Mouse (Mus musculus): ENCODE data around the gene Cdc42se2. TPM values are rescaled to one million over a fixed set of nuclear protein-coding genes. Genes with fewer than 3 reads are reported as not detected.
A peak's percentile ranks its signal among the peaks of the same experiment; 100 is the strongest.

Cdc42se2 gene
- polyA plus RNA-seq, 1 experiment from 2014 or later = 72.1 TPM

DNA sequence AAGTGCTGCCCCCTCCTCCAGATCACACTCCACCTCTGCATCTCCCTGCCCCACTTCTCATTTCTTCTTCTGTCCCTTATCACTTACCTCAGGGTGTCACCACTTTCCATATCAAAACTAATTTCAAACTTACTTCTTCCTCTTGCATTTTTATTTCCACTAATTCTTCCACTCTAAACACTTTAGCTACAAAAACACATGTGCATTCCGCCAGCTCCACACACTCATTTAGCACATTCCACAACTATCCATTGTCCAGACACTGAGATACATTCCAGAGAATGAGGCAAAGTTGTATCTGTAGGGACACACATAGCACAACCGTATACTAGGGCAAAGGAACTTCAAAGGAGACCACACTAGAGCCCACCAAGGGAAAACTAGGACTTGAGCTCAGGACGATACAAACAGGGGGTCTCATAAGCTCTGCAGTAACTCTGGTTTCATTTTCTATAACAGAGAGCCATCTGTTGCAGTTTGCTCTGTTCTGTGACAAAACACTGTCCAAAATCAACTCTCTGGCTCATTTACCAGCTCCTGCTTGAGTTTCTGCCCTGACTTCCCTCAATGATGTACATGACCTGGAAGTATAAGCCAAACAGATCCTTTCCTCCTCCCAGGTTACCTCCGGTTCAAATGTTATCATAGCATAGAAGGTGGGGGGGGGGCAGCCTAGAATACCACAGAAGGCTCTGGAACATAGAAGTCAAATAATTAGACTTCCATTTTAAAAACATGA lies 11.7 kb downstream of the Cdc42se2 start:
- Histone ChIP-seq H3K27ac (replicated peaks; ENCODE audit: low read depth, low read length) (peak overlapping the region; percentile 29; the same call in 1 of the 2 replicates), H3K4me1 (ENCODE audit: control insufficient read depth, insufficient read depth, low read length) (no peaks in the 10 kb centered on the region), H3K27me3 (replicated peaks; ENCODE audit: control insufficient read depth, insufficient read depth, low read length) (no peaks in the 10 kb centered on the region), H3K4me3 (ENCODE audit: low read depth, low read length) (no peak overlapping the region), H3K9ac (ENCODE audit: low read depth, low read length) (no peak overlapping the region), H3K4me2 (ENCODE audit: low read depth, low read length) (no peak overlapping the region), H3K9me3 (ENCODE audit: control insufficient read depth, low read length) (no peaks in the 10 kb centered on the region), H3K36me3 (ENCODE audit: control insufficient read depth, insufficient read depth, low read length) (no peaks in the 10 kb centered on the region)
- ATAC-seq (ENCODE audit: low read depth) (no peak), DNase-seq (ENCODE audit: low spot score) (peak; percentile 11)
- WGBS = 65% methylated on average over 4 of the region's 4 CpGs

DNA sequence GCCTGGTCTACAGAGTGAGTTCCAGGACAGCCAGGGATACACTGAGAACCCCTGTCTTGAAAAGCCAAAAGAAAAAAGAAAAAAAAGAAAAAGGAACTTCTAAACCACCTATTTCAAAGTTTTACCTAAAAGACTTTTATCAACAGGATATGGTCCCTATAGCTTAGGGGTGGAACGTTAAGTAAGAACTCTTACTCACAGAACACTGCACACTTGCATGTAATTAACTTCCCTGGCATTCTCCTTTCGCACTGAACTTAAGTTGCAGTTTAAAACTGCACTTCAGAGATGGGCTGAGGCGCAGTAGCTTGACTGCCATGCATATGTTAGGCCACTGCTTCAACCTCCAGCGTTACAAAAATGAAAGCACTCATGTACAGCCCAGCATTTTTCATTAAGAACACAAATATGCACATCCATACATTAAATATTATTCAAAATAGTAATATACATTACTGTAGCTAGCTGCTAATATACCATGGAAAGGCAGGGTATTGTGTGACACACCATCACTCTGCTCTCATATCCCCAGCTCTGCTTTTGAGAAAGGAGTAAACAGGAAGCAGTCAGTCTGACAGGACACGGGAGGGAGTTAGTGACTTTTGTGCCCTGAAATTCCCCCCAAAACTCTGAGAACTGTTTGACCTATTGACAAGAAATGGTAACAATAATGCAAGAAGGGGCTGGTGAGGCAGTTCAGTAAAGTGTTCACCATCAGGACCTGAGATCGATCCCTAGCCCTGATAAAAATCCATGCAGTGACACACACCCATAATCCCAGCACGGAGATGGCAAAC lies 13.0 kb downstream of the Cdc42se2 start:
- ATAC-seq (ENCODE audit: low read depth) = no peak
- H3K4me1 ChIP-seq (ENCODE audit: control insufficient read depth, insufficient read depth, low read length) = no peaks in the 10 kb centered on the region
- 67% methylated on average over 7 of the region's 7 CpGs for WGBS

DNA sequence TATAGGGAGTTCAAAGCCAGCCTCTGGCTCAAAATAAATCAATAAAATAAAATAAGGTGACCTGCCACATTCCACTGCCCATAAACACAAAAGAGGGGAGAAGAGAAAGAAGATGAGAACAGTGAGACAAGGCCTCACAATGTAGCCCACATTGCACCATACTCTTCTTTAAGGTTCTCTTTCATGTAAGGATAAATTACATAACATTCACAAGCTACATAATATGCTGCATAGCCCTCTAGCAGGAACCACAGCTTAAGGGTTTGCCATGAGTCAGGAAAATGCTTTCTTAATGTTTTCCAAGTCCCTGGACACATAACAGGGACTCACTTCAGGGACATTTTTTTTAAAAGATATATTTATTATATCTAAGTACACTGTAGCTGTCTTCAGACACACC lies 15.9 kb downstream of the Cdc42se2 start:
- no peak overlapping the region for H3K27ac ChIP-seq (replicated peaks; ENCODE audit: low read depth, low read length)
- H3K36me3 ChIP-seq (ENCODE audit: control insufficient read depth, insufficient read depth, low read length) = no peaks in the 10 kb centered on the region
- no peak overlapping the region for H3K4me3 ChIP-seq (ENCODE audit: low read depth, low read length)
- DNase-seq (ENCODE audit: low spot score) (no peak), ATAC-seq (ENCODE audit: low read depth) (no peak)
- no peaks in the 10 kb centered on the region for H3K9me3 ChIP-seq (ENCODE audit: control insufficient read depth, low read length)
- H3K4me1 ChIP-seq (ENCODE audit: control insufficient read depth, insufficient read depth, low read length) = no peaks in the 10 kb centered on the region
- H3K4me2 ChIP-seq (ENCODE audit: low read depth, low read length) = no peak overlapping the region
- H3K9ac ChIP-seq (ENCODE audit: low read depth, low read length) = no peak overlapping the region
- H3K27me3 ChIP-seq (replicated peaks; ENCODE audit: control insufficient read depth, insufficient read depth, low read length) = no peaks in the 10 kb centered on the region

More for the DNA sequence above, 13.0 kb downstream of the Cdc42se2 start:
- DNase-seq (ENCODE audit: low spot score) = no peak
- no peaks in the 10 kb centered on the region for H3K36me3 ChIP-seq (ENCODE audit: control insufficient read depth, insufficient read depth, low read length)
- H3K9me3 ChIP-seq (ENCODE audit: control insufficient read depth, low read length) = no peaks in the 10 kb centered on the region
- peak overlapping the region; percentile 29; the same call in 1 of the 2 replicates for H3K27ac ChIP-seq (replicated peaks; ENCODE audit: low read depth, low read length)
- no peak overlapping the region for H3K4me3 ChIP-seq (ENCODE audit: low read depth, low read length)
- no peaks in the 10 kb centered on the region for H3K27me3 ChIP-seq (replicated peaks; ENCODE audit: control insufficient read depth, insufficient read depth, low read length)
- H3K4me2 ChIP-seq (ENCODE audit: low read depth, low read length) = no peak overlapping the region
- H3K9ac ChIP-seq (ENCODE audit: low read depth, low read length) = no peak overlapping the region

DNA sequence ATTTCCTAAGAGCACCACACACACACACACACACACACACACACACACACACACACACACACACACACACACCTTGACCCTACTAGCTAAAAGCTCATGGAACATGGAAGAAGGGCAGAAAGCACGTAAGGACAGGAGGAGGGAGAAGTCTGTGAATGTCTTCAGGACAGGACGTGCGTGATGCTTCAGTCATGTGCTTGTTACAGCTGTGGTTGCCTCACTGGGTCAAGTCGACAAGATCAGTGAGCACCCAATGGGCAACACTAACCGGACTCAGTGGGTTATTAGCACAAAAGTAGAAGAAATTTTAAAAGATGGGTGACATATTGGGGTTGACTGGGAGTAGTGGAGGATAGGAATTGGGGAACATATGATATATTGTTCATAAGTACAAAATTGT lies 17.6 kb downstream of the Cdc42se2 start:
- no peak for ATAC-seq (ENCODE audit: low read depth)
- 81% methylated on average over 5 of the region's 5 CpGs for WGBS

DNA sequence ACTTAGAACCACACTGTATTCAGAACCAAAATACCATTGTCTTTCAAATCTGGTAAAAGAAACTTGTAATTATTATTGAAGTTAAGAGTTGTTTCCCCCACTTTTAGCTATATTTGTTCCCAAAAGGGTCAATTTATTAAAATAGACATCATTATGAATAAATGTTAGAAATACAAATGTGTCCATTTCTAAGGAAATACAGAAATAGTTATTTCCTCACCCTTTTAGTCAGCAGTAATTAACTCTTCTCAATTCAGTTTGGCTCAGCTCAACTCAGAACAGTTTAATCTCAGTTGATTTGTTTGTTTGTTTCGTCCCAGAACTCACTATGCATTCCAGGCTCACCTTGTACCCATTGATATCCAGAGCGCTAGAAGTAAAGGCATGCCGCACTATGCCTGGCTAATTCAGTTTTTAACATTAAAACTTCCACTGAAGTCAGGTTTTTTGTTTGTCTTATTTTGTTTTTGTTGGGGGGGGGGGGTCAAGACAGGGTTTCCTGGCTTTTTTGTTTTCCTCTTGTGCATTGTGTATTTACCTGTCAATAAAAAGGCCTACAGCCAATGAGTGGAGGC lies 19.3 kb downstream of the Cdc42se2 start:
- 89% methylated on average over 3 of the region's 3 CpGs for WGBS
- no peaks in the 10 kb centered on the region for H3K27me3 ChIP-seq (replicated peaks; ENCODE audit: control insufficient read depth, insufficient read depth, low read length)
- no peaks in the 10 kb centered on the region for H3K4me1 ChIP-seq (ENCODE audit: control insufficient read depth, insufficient read depth, low read length)

More for the DNA sequence above, 17.6 kb downstream of the Cdc42se2 start:
- Histone ChIP-seq H3K9ac (ENCODE audit: low read depth, low read length) (no peak overlapping the region), H3K4me3 (ENCODE audit: low read depth, low read length) (no peak overlapping the region), H3K36me3 (ENCODE audit: control insufficient read depth, insufficient read depth, low read length) (no peaks in the 10 kb centered on the region), H3K27me3 (replicated peaks; ENCODE audit: control insufficient read depth, insufficient read depth, low read length) (no peaks in the 10 kb centered on the region), H3K4me2 (ENCODE audit: low read depth, low read length) (no peak overlapping the region), H3K4me1 (ENCODE audit: control insufficient read depth, insufficient read depth, low read length) (no peaks in the 10 kb centered on the region), H3K27ac (replicated peaks; ENCODE audit: low read depth, low read length) (no peak overlapping the region), H3K9me3 (ENCODE audit: control insufficient read depth, low read length) (no peaks in the 10 kb centered on the region)
- DNase-seq (ENCODE audit: low spot score) = no peak

DNA sequence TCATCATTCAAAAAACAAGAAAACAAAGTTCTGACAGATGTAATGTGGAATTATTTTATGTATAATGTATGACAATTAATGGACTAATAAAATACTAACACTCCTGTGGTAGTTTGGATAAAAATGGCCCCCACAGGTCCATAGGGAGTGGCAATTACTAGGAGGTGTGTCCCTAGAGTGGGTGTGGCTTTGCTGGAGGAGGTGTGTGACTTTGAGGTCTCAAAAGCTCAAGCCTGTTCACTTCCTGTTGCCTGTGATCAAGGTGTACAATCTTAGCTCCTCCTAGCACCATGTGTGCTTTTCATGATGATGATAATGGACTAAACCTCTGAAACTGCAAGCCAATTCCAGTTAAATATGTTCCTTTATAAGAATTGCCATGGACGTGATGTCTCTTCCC lies 22.7 kb downstream of the Cdc42se2 start:
- H3K4me1 ChIP-seq (ENCODE audit: control insufficient read depth, insufficient read depth, low read length) = 0 out of 2 replicates have a peak, but pooled peaks cover 3% of the 10 kb centered on the region
- no peak for ATAC-seq (ENCODE audit: low read depth)
- no peaks in the 10 kb centered on the region for H3K9me3 ChIP-seq (ENCODE audit: control insufficient read depth, low read length)
- no peak overlapping the region for H3K4me2 ChIP-seq (ENCODE audit: low read depth, low read length)
- no peak overlapping the region for H3K27ac ChIP-seq (replicated peaks; ENCODE audit: low read depth, low read length)
- DNase-seq (ENCODE audit: low spot score) = no peak
- H3K9ac ChIP-seq (ENCODE audit: low read depth, low read length) = no peak overlapping the region
- no peak overlapping the region for H3K4me3 ChIP-seq (ENCODE audit: low read depth, low read length)
- H3K36me3 ChIP-seq (ENCODE audit: control insufficient read depth, insufficient read depth, low read length) = 0 out of 2 replicates have a peak, but pooled peaks cover 3% of the 10 kb centered on the region
- H3K27me3 ChIP-seq (replicated peaks; ENCODE audit: control insufficient read depth, insufficient read depth, low read length) = no peaks in the 10 kb centered on the region
- 86% methylated on average over 1 of the region's 1 CpGs for WGBS

More for the DNA sequence above, 19.3 kb downstream of the Cdc42se2 start:
- Histone ChIP-seq H3K4me2 (ENCODE audit: low read depth, low read length) (no peak overlapping the region), H3K27ac (replicated peaks; ENCODE audit: low read depth, low read length) (no peak overlapping the region), H3K9ac (ENCODE audit: low read depth, low read length) (no peak overlapping the region), H3K4me3 (ENCODE audit: low read depth, low read length) (no peak overlapping the region), H3K36me3 (ENCODE audit: control insufficient read depth, insufficient read depth, low read length) (no peaks in the 10 kb centered on the region), H3K9me3 (ENCODE audit: control insufficient read depth, low read length) (no peaks in the 10 kb centered on the region)
- DNase-seq (ENCODE audit: low spot score) (no peak), ATAC-seq (ENCODE audit: low read depth) (no peak)

DNA sequence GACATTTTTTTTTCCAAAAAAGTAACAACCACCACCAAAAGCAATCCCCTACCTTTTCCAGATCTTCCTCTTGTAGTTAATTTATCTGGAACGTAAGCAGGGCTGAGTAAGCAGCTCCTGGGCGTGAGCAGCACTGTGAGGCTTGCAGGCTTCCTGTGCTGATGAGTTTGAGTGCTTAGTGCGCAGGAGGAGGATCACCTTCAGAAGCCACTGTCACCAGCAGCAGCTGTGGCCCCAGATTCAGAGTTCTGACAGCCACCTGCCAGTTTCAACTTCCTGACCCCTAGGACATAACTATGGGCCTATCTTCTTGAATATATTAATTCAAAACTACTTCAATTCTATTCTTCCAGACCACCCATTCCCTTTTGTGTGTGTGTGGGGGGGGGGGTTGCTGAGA lies 23.4 kb downstream of the Cdc42se2 start:
- Histone ChIP-seq H3K4me2 (ENCODE audit: low read depth, low read length) (no peak overlapping the region), H3K27me3 (replicated peaks; ENCODE audit: control insufficient read depth, insufficient read depth, low read length) (no peaks in the 10 kb centered on the region), H3K4me1 (ENCODE audit: control insufficient read depth, insufficient read depth, low read length) (0 out of 2 replicates have a peak, but pooled peaks cover 3% of the 10 kb centered on the region), H3K27ac (replicated peaks; ENCODE audit: low read depth, low read length) (no peak overlapping the region), H3K9ac (ENCODE audit: low read depth, low read length) (no peak overlapping the region), H3K9me3 (ENCODE audit: control insufficient read depth, low read length) (no peaks in the 10 kb centered on the region), H3K4me3 (ENCODE audit: low read depth, low read length) (no peak overlapping the region), H3K36me3 (ENCODE audit: control insufficient read depth, insufficient read depth, low read length) (0 out of 2 replicates have a peak, but pooled peaks cover 3% of the 10 kb centered on the region)
- no peak for DNase-seq (ENCODE audit: low spot score)
- WGBS = 80% methylated on average over 3 of the region's 3 CpGs
- no peak for ATAC-seq (ENCODE audit: low read depth)

DNA sequence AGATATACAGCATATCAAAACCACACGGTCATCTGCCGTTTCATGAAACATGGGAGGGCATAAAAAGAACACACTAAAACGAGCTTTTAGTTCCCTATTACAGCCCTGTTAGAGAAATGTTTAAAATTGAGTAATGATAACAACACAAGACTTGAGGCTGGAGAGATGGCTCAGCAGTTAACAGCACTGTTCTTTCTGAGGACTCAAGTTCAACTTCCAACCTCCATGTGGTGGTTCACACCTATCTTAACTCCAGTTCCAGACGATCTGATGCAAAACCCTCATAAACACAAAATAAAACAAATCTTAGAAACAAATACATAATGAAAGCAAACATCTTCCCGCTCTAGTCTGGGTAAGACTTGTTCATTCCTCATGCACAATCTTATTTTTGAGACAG lies 24.7 kb downstream of the Cdc42se2 start:
- Histone ChIP-seq H3K9me3 (ENCODE audit: control insufficient read depth, low read length) (no peaks in the 10 kb centered on the region), H3K4me1 (ENCODE audit: control insufficient read depth, insufficient read depth, low read length) (0 out of 2 replicates have a peak, but pooled peaks cover 3% of the 10 kb centered on the region), H3K27ac (replicated peaks; ENCODE audit: low read depth, low read length) (no peak overlapping the region), H3K36me3 (ENCODE audit: control insufficient read depth, insufficient read depth, low read length) (0 out of 2 replicates have a peak, but pooled peaks cover 3% of the 10 kb centered on the region), H3K4me2 (ENCODE audit: low read depth, low read length) (no peak overlapping the region), H3K4me3 (ENCODE audit: low read depth, low read length) (no peak overlapping the region), H3K9ac (ENCODE audit: low read depth, low read length) (no peak overlapping the region), H3K27me3 (replicated peaks; ENCODE audit: control insufficient read depth, insufficient read depth, low read length) (no peaks in the 10 kb centered on the region)
- DNase-seq (ENCODE audit: low spot score) (no peak), ATAC-seq (ENCODE audit: low read depth) (no peak)
- 87% methylated on average over 5 of the region's 5 CpGs for WGBS

Measured in embryonic facial prominence, embryonic 14.5 days (tissue).